Mouse (Mus musculus) heart, postnatal 14 days (tissue): ENCODE measurements at regions not wholly inside any gene's neighbourhood (a gene's known extent, or its start where the extent isn't known, plus 50 kb on each side); places are given as distances from the start of the nearest gene placed in this dataset.

Experiments used
- DNase-seq, 2 experiments: peaks; one replicate each; pipeline ENCODE4 v3.0.0; 2021 to 2022
- intact Hi-C: fragments of 180-260 bp; cut with DNase I; formaldehyde crosslinking; loops from one replicate; pipeline ENCODE4 v1.15.1; 2025

DNA sequence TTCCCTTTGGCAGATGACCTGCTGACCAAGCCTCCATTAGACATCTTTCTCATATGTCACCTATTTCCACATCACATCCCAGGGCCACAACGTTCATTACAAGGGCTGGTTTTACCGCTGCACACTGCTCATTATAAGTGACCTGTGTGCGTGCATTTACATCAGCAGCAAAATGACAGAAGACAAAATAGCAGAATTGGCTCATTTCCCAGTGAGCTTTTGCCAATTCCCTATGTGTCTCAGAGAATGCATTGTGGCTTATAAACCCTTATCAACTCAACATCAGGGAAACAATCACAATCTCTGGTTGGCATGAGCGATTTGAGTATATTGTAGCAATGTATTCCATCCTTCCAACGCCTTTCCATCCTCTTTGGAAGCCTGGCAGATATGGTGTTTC, 364.7 kb downstream of the Samd5 start:
- intact Hi-C loops = no loop called here

GRCm38 (mm10) chr10:9296055-9296454, 379.0 kb downstream of the Samd5 start:
- intact Hi-C loops = no loop called here
- DNase-seq = no peak

More for the DNA sequence above, 364.7 kb downstream of the Samd5 start:
- DNase-seq = no peak

GRCm38 (mm10) chr10:9295269-9295668, 379.7 kb downstream of the Samd5 start:
- no peak for DNase-seq
- intact Hi-C loops = no loop called here

GRCm38 (mm10) chr10:9294620-9295019, 380.4 kb downstream of the Samd5 start:
- no peak for DNase-seq
- intact Hi-C loops = no loop called here

DNA sequence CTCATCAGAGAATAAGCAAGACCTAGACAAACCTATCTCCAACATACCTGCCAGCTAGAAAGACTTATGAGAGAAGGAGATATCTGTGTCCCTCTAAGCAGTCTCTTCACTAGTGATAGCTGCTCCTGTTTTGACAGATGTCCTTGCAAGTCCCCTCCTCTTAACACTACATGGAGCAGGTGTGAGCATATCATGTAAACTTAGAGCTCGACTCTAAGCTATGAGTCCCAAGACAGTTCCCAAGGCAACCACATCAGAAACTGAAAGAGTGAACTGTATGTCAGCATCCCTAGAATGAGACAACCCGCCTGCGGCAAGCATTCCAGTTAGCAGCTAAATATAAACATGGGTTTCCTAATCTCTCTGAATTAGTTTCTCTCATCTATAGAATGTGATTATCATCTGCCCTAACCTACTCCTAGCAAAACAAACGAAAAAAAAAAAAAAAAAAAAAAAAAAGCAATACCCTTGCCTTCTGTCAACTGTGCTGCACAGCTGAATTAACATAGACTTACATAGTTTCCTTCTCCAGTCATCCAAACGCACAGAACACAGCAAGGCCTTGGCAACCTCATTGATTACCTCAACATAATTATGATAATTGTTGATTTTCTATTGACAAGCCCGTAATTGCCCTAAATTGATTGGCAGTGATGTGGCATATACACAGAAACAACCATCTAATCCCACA, 383.4 kb downstream of the Samd5 start:
- intact Hi-C loops = no loop called here
- no peak for DNase-seq

- DNase-seq = no peak
- intact Hi-C loops = no loop called here
Observed at GRCm38 (mm10) chr10:9272940-9273339, 387.1 kb upstream of the Sash1 start.

DNA sequence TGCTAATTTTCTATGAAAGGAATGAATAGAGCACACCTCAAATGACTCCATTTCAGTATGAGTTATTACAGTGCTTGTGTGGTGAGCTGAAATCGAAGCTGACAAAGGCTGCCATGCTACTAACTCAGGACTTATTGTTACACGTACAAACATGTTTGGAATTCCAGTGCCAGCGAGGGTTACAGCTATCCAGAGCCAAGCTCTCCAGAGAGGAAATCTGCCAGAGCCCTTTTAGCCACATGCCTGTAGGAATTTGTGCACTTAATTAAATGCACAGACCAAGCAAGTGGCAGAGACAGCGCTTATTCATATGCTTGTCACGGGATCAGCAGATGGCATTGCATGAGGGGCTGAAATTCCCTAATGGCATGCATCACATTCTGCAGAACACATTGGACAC, 386.4 kb upstream of the Sash1 start:
- intact Hi-C loops = no loop called here
- DNase-seq = peak; percentile 3 to 43

GRCm38 (mm10) chr10:9265528-9265927, 379.7 kb upstream of the Sash1 start:
- DNase-seq = no peak
- intact Hi-C loops = no loop called here

DNA sequence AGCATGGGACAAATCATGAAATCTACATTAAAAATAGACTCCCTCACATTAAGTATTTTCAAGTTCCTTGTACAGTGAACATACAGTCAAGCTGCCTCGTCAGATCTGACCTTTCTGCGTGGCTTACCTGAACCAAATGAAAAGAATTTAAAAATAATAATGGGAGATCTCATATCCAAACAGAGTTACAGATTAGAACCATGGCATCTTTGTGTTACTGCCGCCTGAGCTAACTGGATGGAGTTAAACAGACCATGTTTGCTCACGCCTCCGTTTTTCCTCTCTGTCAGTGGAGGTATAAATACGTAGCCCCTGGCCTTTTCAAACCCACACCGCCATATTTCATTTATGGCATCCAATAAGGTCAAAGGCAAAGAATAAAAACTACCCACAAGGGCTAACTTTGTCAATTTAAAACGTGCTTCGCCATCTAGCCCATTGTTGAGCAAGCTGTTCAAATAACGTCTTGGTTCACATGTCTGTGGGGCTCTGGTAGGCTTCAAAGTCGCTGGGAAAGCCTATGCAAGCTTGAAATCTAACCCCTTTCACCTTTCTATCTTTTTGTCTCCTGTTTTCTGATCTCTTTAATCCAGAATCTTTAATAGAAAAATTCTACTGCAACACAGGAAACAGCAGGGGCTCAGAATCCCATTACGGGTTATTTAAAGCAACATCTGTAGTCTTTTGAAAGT, 378.6 kb upstream of the Sash1 start:
- no peak for DNase-seq
- intact Hi-C loops = no loop called here

GRCm38 (mm10) chr10:9258705-9259104, 372.8 kb upstream of the Sash1 start:
- intact Hi-C loops = no loop called here
- DNase-seq = no peak

GRCm38 (mm10) chr10:9252941-9253217, 367.0 kb upstream of the Sash1 start:
- DNase-seq = no peak
- intact Hi-C loops = no loop called here

- intact Hi-C loops = no loop called here
Observed at GRCm38 (mm10) chr10:9252120-9252940, 366.5 kb upstream of the Sash1 start.

DNA sequence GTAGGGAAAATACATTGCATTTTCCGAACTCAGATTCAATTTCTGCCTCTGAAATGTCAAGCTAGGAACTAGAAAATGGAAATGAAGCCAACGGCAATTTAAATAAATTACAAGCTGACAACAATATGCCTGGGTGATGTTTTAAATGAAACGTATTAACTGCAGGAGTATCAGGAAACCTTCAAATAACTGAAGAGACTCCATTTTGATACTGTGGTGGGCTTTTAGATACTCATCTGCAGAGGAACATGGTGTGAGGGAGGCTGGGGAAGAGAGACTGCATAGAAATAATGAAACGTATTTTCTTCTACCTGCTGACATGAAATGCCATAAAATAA, 357.4 kb upstream of the Sash1 start:
- no peak for DNase-seq
- intact Hi-C loops = no loop called here

More at GRCm38 (mm10) chr10:9252120-9252940, 366.5 kb upstream of the Sash1 start:
- DNase-seq = no peak

- intact Hi-C loops = no loop called here
- no peak for DNase-seq
Observed at GRCm38 (mm10) chr10:9242596-9243280, 356.9 kb upstream of the Sash1 start.

GRCm38 (mm10) chr10:9239956-9240355, 354.1 kb upstream of the Sash1 start:
- intact Hi-C loops = no loop called here
- peak; percentile 9 to 22 for DNase-seq

- DNase-seq = no peak
- intact Hi-C loops = no loop called here
Observed at GRCm38 (mm10) chr10:9231751-9232150, 345.9 kb upstream of the Sash1 start.

DNA sequence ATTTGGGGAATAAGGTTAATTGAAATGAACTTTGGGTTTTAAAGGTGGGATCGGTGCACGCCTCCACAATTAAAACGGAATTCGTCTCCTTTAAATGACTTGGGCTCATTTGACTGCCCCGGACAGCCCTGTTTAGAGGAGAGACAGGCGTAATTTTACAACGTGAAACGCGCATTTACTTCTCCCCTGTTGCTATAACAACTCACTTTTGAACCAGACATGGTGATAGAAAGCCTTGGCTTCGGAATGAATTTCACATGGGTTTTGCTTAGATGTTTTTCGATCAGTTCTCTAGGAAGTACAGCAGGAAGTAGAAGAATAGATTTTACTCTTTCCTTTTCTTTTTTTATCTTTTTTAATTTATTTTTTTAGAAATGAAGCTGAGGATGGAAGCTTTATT, 343.2 kb upstream of the Sash1 start:
- no peak for DNase-seq
- intact Hi-C loops = no loop called here

DNA sequence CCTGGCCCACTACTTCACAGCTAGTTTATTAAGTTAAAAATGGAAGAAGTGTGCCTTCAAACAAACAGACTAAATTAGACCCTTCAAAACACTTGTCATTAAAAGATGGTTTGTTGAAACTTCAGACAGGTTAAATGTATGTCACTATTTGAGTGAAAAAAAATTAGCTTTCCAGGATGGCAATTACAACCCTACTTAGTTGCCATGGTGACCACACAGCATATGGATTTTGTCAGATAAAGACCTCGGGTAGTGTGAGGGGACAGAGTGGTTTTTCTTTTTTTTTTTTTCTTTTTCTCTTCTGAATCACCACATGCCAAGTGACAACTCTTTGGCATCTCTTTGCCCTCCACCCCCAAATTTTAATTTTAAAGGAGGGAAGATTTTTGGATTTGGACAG, 341.5 kb upstream of the Sash1 start:
- DNase-seq = no peak
- intact Hi-C loops = no loop called here

GRCm38 (mm10) chr10:9210646-9211045, 324.8 kb upstream of the Sash1 start:
- DNase-seq = no peak
- intact Hi-C loops = no loop called here

GRCm38 (mm10) chr10:9204096-9204495, 318.2 kb upstream of the Sash1 start:
- intact Hi-C loops = no loop called here
- no peak for DNase-seq

DNA sequence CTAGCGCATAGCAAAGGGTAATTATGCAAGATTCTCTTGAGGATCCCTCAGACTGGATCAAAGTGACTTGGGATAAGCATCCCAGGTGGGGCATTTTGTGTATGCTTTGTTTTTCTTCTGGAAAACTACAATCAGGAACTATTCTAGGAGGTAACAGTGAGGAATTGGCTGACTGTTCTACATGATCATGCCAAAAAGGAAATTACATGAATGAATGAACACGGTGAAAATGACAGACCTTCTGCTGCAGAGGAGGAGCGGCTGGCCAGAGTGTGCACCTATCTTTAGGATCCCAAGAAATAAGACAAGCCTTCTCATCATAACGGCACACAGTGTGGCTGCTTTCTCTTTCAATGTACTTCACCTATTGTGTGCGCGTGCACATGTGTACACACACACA, 317.5 kb upstream of the Sash1 start:
- DNase-seq = no peak
- intact Hi-C loops = no loop called here
